Mouse (Mus musculus) thymus, adult 2 months (tissue): ENCODE measurements around the gene Patl2. TPM values are rescaled to one million over a fixed set of nuclear protein-coding genes. Genes with fewer than 3 reads are reported as not detected.

Experiments
- DNase-seq: peaks from one replicate; pipeline ENCODE4 v3.0.0; 2021
- H3K27ac ChIP-seq: fragments of 200-500 bp; 2 replicates; pipeline ENCODE4 v1.5.1; 2012; ENCODE audit warnings: low read length, control low read depth; ENCODE audit not compliant: control insufficient read depth, insufficient read depth
- H3K27me3 ChIP-seq: fragments of 200-500 bp; 2 replicates; pipeline ENCODE4 v1.6.1; 2012; ENCODE audit warnings: mild to moderate bottlenecking, low read length, moderate library complexity, mixed read lengths; ENCODE audit not compliant: control insufficient read depth, insufficient read depth
- H3K36me3 ChIP-seq: fragments of 200-500 bp; 2 replicates; pipeline ENCODE4 v1.6.1; 2012; ENCODE audit warnings: mild to moderate bottlenecking, low read length, moderate library complexity; ENCODE audit not compliant: control insufficient read depth, insufficient read depth
- H3K4me1 ChIP-seq: fragments of 200-500 bp; replicated peaks from 2 replicates; pipeline ENCODE4 v1.6.1; 2012; ENCODE audit warnings: low read length; ENCODE audit not compliant: control insufficient read depth, insufficient read depth
- H3K4me3 ChIP-seq: fragments of 200-500 bp; 2 replicates; pipeline ENCODE4 v1.5.1; 2012; ENCODE audit warnings: mild to moderate bottlenecking, low read length, control low read depth, moderate library complexity; ENCODE audit not compliant: control insufficient read depth, insufficient read depth
- CTCF ChIP-seq: fragments of 200-500 bp; IDR thresholded peaks from 2 replicates; pipeline ENCODE4 v1.5.1; 2012; ENCODE audit warnings: mild to moderate bottlenecking, control low read depth, low read length, moderate library complexity, borderline replicate concordance; ENCODE audit not compliant: control insufficient read depth, poor library complexity, insufficient read depth; ENCODE audit errors: extremely low read depth
- POLR2A ChIP-seq: fragments of 200-500 bp; IDR thresholded peaks from 2 replicates; pipeline ENCODE4 v1.6.1; 2012; ENCODE audit warnings: mild to moderate bottlenecking, low read length, control low read depth, moderate library complexity; ENCODE audit not compliant: control insufficient read depth, poor library complexity, insufficient read depth; ENCODE audit errors: extremely low read depth
- WGBS: fragments of 180-500 bp; shearing (Covaris S2); methylation state at CpG from one replicate; pipeline ENCODE4 v1.1.7; 2018; 5-methylcytosine and 5-hydroxymethylcytosine counted together
- polyA plus RNA-seq: library from polyadenylated mRNA; depleted of rRNA; stranded (reverse); fragments of >200 nt; gene quantifications from 2 replicates; pipeline ENCODE4 v1.2.3, GENCODE M21; 2012

Gene Patl2
- polyA plus RNA-seq, 1 experiment = 0.92 TPM

GRCm38 (mm10) chr2:122180051-122180822, 5.8 kb downstream of the Patl2 start:
- Histone ChIP-seq H3K27ac (no peak overlapping the region), H3K4me3 (no peak overlapping the region), H3K36me3 (no peaks in the 10 kb centered on the region), H3K27me3 (no peaks in the 10 kb centered on the region), H3K4me1 (no peaks in the 10 kb centered on the region; the same call in 1 of the 2 replicates)
- WGBS = 42% methylated on average over 8 of the region's 8 CpGs
- DNase-seq = peak; percentile 41
- TF ChIP-seq POLR2A = no peak
- no peak for TF ChIP-seq CTCF

- DNase-seq = no peak
- WGBS = 85% methylated on average over 2 of the region's 2 CpGs
- H3K27me3 ChIP-seq = no peaks in the 10 kb centered on the region
Observed at GRCm38 (mm10) chr2:122172188-122172587, 13.8 kb downstream of the Patl2 start.

GRCm38 (mm10) chr2:122171292-122171691, 14.7 kb downstream of the Patl2 start:
- no peak for DNase-seq
- no peak overlapping the region for H3K4me3 ChIP-seq
- 92% methylated on average over 6 of the region's 6 CpGs for WGBS
- no peaks in the 10 kb centered on the region for H3K36me3 ChIP-seq
- TF ChIP-seq POLR2A = no peak
- no peak for TF ChIP-seq CTCF
- no peaks in the 10 kb centered on the region for H3K27me3 ChIP-seq
- H3K27ac ChIP-seq = no peak overlapping the region
- H3K4me1 ChIP-seq = no peaks in the 10 kb centered on the region

More at GRCm38 (mm10) chr2:122172188-122172587, 13.8 kb downstream of the Patl2 start:
- no peak for TF ChIP-seq POLR2A
- TF ChIP-seq CTCF = no peak
- Histone ChIP-seq H3K27ac (no peak overlapping the region), H3K36me3 (no peaks in the 10 kb centered on the region), H3K4me3 (no peak overlapping the region), H3K4me1 (no peaks in the 10 kb centered on the region)

- peak overlapping the region; percentile 38 for H3K4me3 ChIP-seq
- H3K27ac ChIP-seq = 0 out of 2 replicates have a peak overlapping the region, but pooled peaks have one; percentile 9
- 13% methylated on average over 11 of the region's 11 CpGs for WGBS
Observed at GRCm38 (mm10) chr2:122164293-122164692, 21.7 kb downstream of the Patl2 start.

GRCm38 (mm10) chr2:122163430-122164195, 22.4 kb downstream of the Patl2 start:
- H3K27me3 ChIP-seq = no peaks in the 10 kb centered on the region
- H3K4me3 ChIP-seq = peak overlapping the region; percentile 38
- H3K27ac ChIP-seq = peak overlapping the region; percentile 9
- WGBS = 51% methylated on average over 13 of the region's 13 CpGs
- no peaks in the 10 kb centered on the region for H3K36me3 ChIP-seq
- TF ChIP-seq POLR2A (no peak), CTCF (no peak)
- no peak for DNase-seq
- peaks cover 27% of the 10 kb centered on the region for H3K4me1 ChIP-seq

More at GRCm38 (mm10) chr2:122164293-122164692, 21.7 kb downstream of the Patl2 start:
- Histone ChIP-seq H3K36me3 (no peaks in the 10 kb centered on the region), H3K27me3 (no peaks in the 10 kb centered on the region), H3K4me1 (peaks cover 21% of the 10 kb centered on the region)
- DNase-seq = no peak
- TF ChIP-seq CTCF (no peak), POLR2A (no peak)

GRCm38 (mm10) chr2:122162529-122162928, 23.5 kb downstream of the Patl2 start:
- 73% methylated on average over 2 of the region's 2 CpGs for WGBS
- H3K36me3 ChIP-seq = no peaks in the 10 kb centered on the region

More at GRCm38 (mm10) chr2:122162529-122162928, 23.5 kb downstream of the Patl2 start:
- DNase-seq = no peak
- TF ChIP-seq CTCF (no peak), POLR2A (no peak)
- H3K27me3 ChIP-seq = no peaks in the 10 kb centered on the region
- H3K4me3 ChIP-seq = no peak overlapping the region
- H3K27ac ChIP-seq = no peak overlapping the region
- H3K4me1 ChIP-seq = peaks cover 28% of the 10 kb centered on the region
